Mouse (Mus musculus): ENCODE measurements around the gene Gm3476. TPM values are rescaled to one million over a fixed set of nuclear protein-coding genes. Genes with fewer than 3 reads are reported as not detected.
"Not testable (repeated sequence)": the region's sequence is repeated elsewhere in the genome, so short reads cannot be mapped to it uniquely, and the experiment has no call there.

The Gm3476 gene
- polyA plus RNA-seq (2016; fragmentation: Nextera tagmentation; extraction: Ambion mirVana), result not detected in 2 replicates

- H3K4me1 ChIP-seq; ATAC-seq; H3K36me3 ChIP-seq; H3K9ac ChIP-seq; H3K4me2 ChIP-seq; H3K27ac ChIP-seq; H3K4me3 ChIP-seq; H3K9me3 ChIP-seq (replicated peaks); H3K27me3 ChIP-seq (replicated peaks): not testable (repeated sequence)
- WGBS (ENCODE audit: insufficient replicate concordance), result no CpG with 5 or more reads among the region's 1 CpGs
Observed at GRCm38 (mm10) chr14:6125707-6126106, at the start of gene Gm3476. TSS of gene Gm3476 (minus strand) at chr14:6125807.

- not testable (repeated sequence) for H3K9me3 ChIP-seq (replicated peaks); ATAC-seq; H3K4me2 ChIP-seq; H3K36me3 ChIP-seq; H3K27ac ChIP-seq; H3K4me3 ChIP-seq; H3K9ac ChIP-seq; H3K4me1 ChIP-seq; H3K27me3 ChIP-seq (replicated peaks)
- WGBS (ENCODE audit: insufficient replicate concordance), result 74% methylated on average over 4 of the region's 9 CpGs
Observed at GRCm38 (mm10) chr14:6163538-6163937, 37.9 kb upstream of the Gm3476 start.

- ATAC-seq; H3K36me3 ChIP-seq; H3K27me3 ChIP-seq (replicated peaks); H3K4me1 ChIP-seq; H3K9ac ChIP-seq; H3K27ac ChIP-seq; H3K4me2 ChIP-seq; H3K9me3 ChIP-seq (replicated peaks); H3K4me3 ChIP-seq: not testable (repeated sequence)
- WGBS (ENCODE audit: insufficient replicate concordance), result 63% methylated on average over 1 of the region's 1 CpGs
Observed at GRCm38 (mm10) chr14:6161085-6161484, 35.5 kb upstream of the Gm3476 start.

- Histone ChIP-seq H3K4me2 (peak within 1 kb of the TSS; percentile 47), H3K4me3 (peak within 1 kb of the TSS; percentile 22)
- H3K9me3 ChIP-seq (replicated peaks); H3K27ac ChIP-seq; H3K27me3 ChIP-seq (replicated peaks); H3K4me1 ChIP-seq; H3K9ac ChIP-seq; ATAC-seq; H3K36me3 ChIP-seq: not testable (repeated sequence)
- WGBS (ENCODE audit: insufficient replicate concordance), result 2% methylated on average over 40 of the region's 51 CpGs
Observed at GRCm38 (mm10) chr14:6108272-6108925, 17.2 kb downstream of the Gm3476 start, which contains the start of gene Gm3468. TSS of gene Gm3468 (minus strand) at chr14:6108665.

- H3K27ac ChIP-seq; H3K36me3 ChIP-seq; ATAC-seq; H3K4me2 ChIP-seq; H3K9me3 ChIP-seq (replicated peaks); H3K9ac ChIP-seq; H3K4me1 ChIP-seq; H3K27me3 ChIP-seq (replicated peaks); H3K4me3 ChIP-seq: not testable (repeated sequence)
- WGBS (ENCODE audit: insufficient replicate concordance), result 11% methylated on average over 9 of the region's 9 CpGs
Observed at GRCm38 (mm10) chr14:6107500-6107899, 18.1 kb downstream of the Gm3476 start.

GRCm38 (mm10) chr14:6093842-6094241, 31.8 kb downstream of the Gm3476 start, which contains the start of gene Gm8206:
TSS of gene Gm8206 (minus strand) at chr14:6093942.
- ATAC-seq; H3K4me2 ChIP-seq; H3K36me3 ChIP-seq; H3K4me1 ChIP-seq; H3K4me3 ChIP-seq; H3K9me3 ChIP-seq (replicated peaks); H3K27me3 ChIP-seq (replicated peaks); H3K9ac ChIP-seq; H3K27ac ChIP-seq: not testable (repeated sequence)
- WGBS (ENCODE audit: insufficient replicate concordance), result 63% methylated on average over 2 of the region's 3 CpGs

- H3K4me3 ChIP-seq; H3K9me3 ChIP-seq (replicated peaks); H3K4me1 ChIP-seq; H3K9ac ChIP-seq; H3K4me2 ChIP-seq; H3K36me3 ChIP-seq; H3K27me3 ChIP-seq (replicated peaks); H3K27ac ChIP-seq; ATAC-seq: not testable (repeated sequence)
- WGBS (ENCODE audit: insufficient replicate concordance), result 61% methylated on average over 4 of the region's 4 CpGs
Observed at GRCm38 (mm10) chr14:6058167-6058566, 67.4 kb downstream of the Gm3476 start, which contains the start of gene Gm6337. TSS of gene Gm6337 (minus strand) at chr14:6058267.

Other genes starting within 250 kb of the Gm3476 start
- gene Gm8237, start 245.4 kb downstream of the Gm3476 start, polyA plus RNA-seq (2016; fragmentation: Nextera tagmentation; extraction: Ambion mirVana), result not detected in 2 replicates
- gene Gm3248, start 164.1 kb downstream of the Gm3476 start, polyA plus RNA-seq (2016; fragmentation: Nextera tagmentation; extraction: Ambion mirVana), result not detected in 2 replicates
- gene Gm3453, start 146.7 kb downstream of the Gm3476 start, polyA plus RNA-seq (2016; fragmentation: Nextera tagmentation; extraction: Ambion mirVana), result not detected in 2 replicates
- not detected in 2 replicates for gene Gm6337, start 67.5 kb downstream of the Gm3476 start, polyA plus RNA-seq (2016; fragmentation: Nextera tagmentation; extraction: Ambion mirVana)
- 0.14 TPM in 1 of 2 replicates, not detected in the other for gene Gm8206, start 31.9 kb downstream of the Gm3476 start, polyA plus RNA-seq (2016; fragmentation: Nextera tagmentation; extraction: Ambion mirVana)
- gene Gm3468, start 17.1 kb downstream of the Gm3476 start, polyA plus RNA-seq (2016; fragmentation: Nextera tagmentation; extraction: Ambion mirVana), result 0.06 and 0.30 TPM in 2 replicates
- gene Gm21560, start 93.5 kb upstream of the Gm3476 start, polyA plus RNA-seq (2016; fragmentation: Nextera tagmentation; extraction: Ambion mirVana), result not detected in 2 replicates
- 0.06 and 0.13 TPM in 2 replicates for gene Gm3411, start 161.4 kb upstream of the Gm3476 start, polyA plus RNA-seq (2016; fragmentation: Nextera tagmentation; extraction: Ambion mirVana)
- gene Gm21103, start 179.0 kb upstream of the Gm3476 start, polyA plus RNA-seq (2016; fragmentation: Nextera tagmentation; extraction: Ambion mirVana), result not detected in 2 replicates
- gene Gm3618, start 217.9 kb upstream of the Gm3476 start, polyA plus RNA-seq (2016; fragmentation: Nextera tagmentation; extraction: Ambion mirVana), result not detected in 2 replicates

Measured in liver, embryonic 12.5 days (tissue).